Mouse (Mus musculus): ENCODE results near the gene Man1c1.

GRCm38 (mm10) chr4:134750263-134750662, 46.2 kb upstream of the Man1c1 start:
- TF ChIP-seq CTCF (IDR thresholded peaks at IDR 0.05; ENCODE audit: low read depth, low read length): no peak
- no peak for TF ChIP-seq GATA2 (IDR thresholded peaks at IDR 0.05; ENCODE audit: borderline replicate concordance, low read depth, low read length)
- no peak for TF ChIP-seq GATA1 (IDR thresholded peaks at IDR 0.05; ENCODE audit: borderline replicate concordance, low read length)
- TF ChIP-seq TAL1 (conservative IDR thresholded peaks at IDR 0.05; ENCODE audit: low read depth, low read length): no peak
- no peak for TF ChIP-seq POLR2AphosphoS5 (IDR thresholded peaks at IDR 0.05; ENCODE audit: insufficient replicate concordance, low read depth, low read length)

Measured in G1E (cell line).